Mouse (Mus musculus): ENCODE data around the gene Rbm14. TPM values are rescaled to one million over a fixed set of nuclear protein-coding genes. Genes with fewer than 3 reads are reported as not detected.

The Rbm14 gene
- polyA plus RNA-seq, 1 experiment from 2014 or later, result 56.3 TPM

DNA sequence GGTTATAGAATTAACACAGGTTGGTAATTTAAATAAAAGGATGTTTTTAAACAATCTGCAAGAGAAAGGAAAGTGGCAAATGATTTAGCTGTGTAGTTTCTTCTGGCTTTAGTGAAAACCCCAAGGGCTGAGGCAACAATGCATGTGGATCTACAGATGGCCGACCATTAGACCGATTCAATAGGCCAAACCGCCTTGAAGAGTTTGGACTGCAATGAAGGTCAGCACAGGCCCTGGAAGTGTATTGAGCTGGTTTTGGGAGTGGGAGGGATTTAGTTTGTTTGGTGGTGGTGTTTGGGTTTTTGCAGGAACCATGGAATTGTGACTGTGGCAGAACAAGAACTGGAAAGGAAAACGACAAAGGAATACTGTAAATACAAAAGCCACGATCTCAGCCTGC lies 12.4 kb downstream of the Rbm14 start:
- Histone ChIP-seq H3K4me2 (replicated peaks) (no peak overlapping the region), H3K27ac (no peak overlapping the region), H3K4me1 (replicated peaks; ENCODE audit: control insufficient read depth, insufficient read depth, low read length) (peaks cover 5% of the 10 kb centered on the region; the same call in 1 of the 2 replicates), H3K36me3 (replicated peaks; ENCODE audit: control insufficient read depth, insufficient read depth) (peaks cover 72% of the 10 kb centered on the region), H3K9ac (no peak overlapping the region), H3K27me3 (ENCODE audit: control insufficient read depth, insufficient read depth, low read length) (no peaks in the 10 kb centered on the region), H3K4me3 (replicated peaks; ENCODE audit: low read length) (no peak overlapping the region), H3K9me3 (ENCODE audit: control insufficient read depth, low read length) (no peaks in the 10 kb centered on the region)
- no peak for DNase-seq (ENCODE audit: low spot score)
- WGBS, result 93% methylated on average over 5 of the region's 5 CpGs
- ATAC-seq (ENCODE audit: low FRiP score), result no peak

DNA sequence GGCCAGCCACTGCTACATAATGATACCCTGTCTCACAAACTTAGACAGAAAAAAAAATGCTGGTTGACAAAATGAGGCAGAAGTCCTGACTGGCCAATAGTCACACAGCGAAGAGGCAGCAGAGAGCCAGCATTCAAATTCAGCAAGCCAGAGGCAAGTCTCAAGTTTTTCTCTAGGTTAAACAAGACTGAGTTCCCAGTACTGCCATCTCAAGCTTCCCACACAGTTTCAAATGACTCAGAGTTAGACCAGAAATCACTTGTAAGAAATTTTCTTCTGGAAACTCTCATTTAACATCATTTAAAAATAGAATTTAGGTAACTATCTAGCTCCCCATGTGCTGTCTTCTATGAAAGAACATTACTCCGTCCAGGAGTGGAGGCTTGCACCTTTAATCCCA lies 13.6 kb downstream of the Rbm14 start:
- no peaks in the 10 kb centered on the region for H3K9me3 ChIP-seq (ENCODE audit: control insufficient read depth, low read length)
- DNase-seq (ENCODE audit: low spot score) (no peak), ATAC-seq (ENCODE audit: low FRiP score) (no peak)
- no peak overlapping the region for H3K9ac ChIP-seq
- H3K4me1 ChIP-seq (replicated peaks; ENCODE audit: control insufficient read depth, insufficient read depth, low read length), result peaks cover 6% of the 10 kb centered on the region; the same call in 1 of the 2 replicates
- H3K27me3 ChIP-seq (ENCODE audit: control insufficient read depth, insufficient read depth, low read length), result no peaks in the 10 kb centered on the region
- peaks cover 60% of the 10 kb centered on the region for H3K36me3 ChIP-seq (replicated peaks; ENCODE audit: control insufficient read depth, insufficient read depth)
- no peak overlapping the region for H3K4me2 ChIP-seq (replicated peaks)
- 96% methylated on average over 2 of the region's 2 CpGs for WGBS
- no peak overlapping the region for H3K4me3 ChIP-seq (replicated peaks; ENCODE audit: low read length)
- no peak overlapping the region for H3K27ac ChIP-seq

GRCm38 (mm10) chr19:4795929-4796328 lies 15.5 kb downstream of the Rbm14 start:
- ATAC-seq (ENCODE audit: low FRiP score) (no peak), DNase-seq (ENCODE audit: low spot score) (no peak)
- Histone ChIP-seq H3K27ac (no peak overlapping the region), H3K4me3 (replicated peaks; ENCODE audit: low read length) (no peak overlapping the region), H3K4me1 (replicated peaks; ENCODE audit: control insufficient read depth, insufficient read depth, low read length) (peaks cover 23% of the 10 kb centered on the region), H3K4me2 (replicated peaks) (no peak overlapping the region), H3K9me3 (ENCODE audit: control insufficient read depth, low read length) (no peaks in the 10 kb centered on the region), H3K27me3 (ENCODE audit: control insufficient read depth, insufficient read depth, low read length) (no peaks in the 10 kb centered on the region), H3K9ac (no peak overlapping the region), H3K36me3 (replicated peaks; ENCODE audit: control insufficient read depth, insufficient read depth) (peaks cover 53% of the 10 kb centered on the region)
- WGBS, result 85% methylated on average over 1 of the region's 1 CpGs

GRCm38 (mm10) chr19:4793831-4794422 lies 17.5 kb downstream of the Rbm14 start, which contains the start of gene Rbm4:
Gene Rbm4, minus strand, starts transcription at chr19:4793901.
- under 1% methylated on average over 31 of the region's 31 CpGs for WGBS
- Histone ChIP-seq H3K27me3 (ENCODE audit: control insufficient read depth, insufficient read depth, low read length) (no peaks in the 10 kb centered on the region), H3K4me2 (replicated peaks) (peak within 1 kb of the TSS; percentile 83), H3K27ac (peak within 1 kb of the TSS; percentile 77), H3K36me3 (replicated peaks; ENCODE audit: control insufficient read depth, insufficient read depth) (peaks cover 52% of the 10 kb centered on the region), H3K4me1 (replicated peaks; ENCODE audit: control insufficient read depth, insufficient read depth, low read length) (peaks cover 42% of the 10 kb centered on the region), H3K9me3 (ENCODE audit: control insufficient read depth, low read length) (no peaks in the 10 kb centered on the region), H3K9ac (peak within 1 kb of the TSS; percentile 69), H3K4me3 (replicated peaks; ENCODE audit: low read length) (peak within 1 kb of the TSS; percentile 55)
- ATAC-seq (ENCODE audit: low FRiP score), result peak; percentile 99
- peak; percentile 98 for DNase-seq (ENCODE audit: low spot score)

- ATAC-seq (ENCODE audit: low FRiP score) (peak; percentile 12; the same call in 1 of the 2 replicates), DNase-seq (ENCODE audit: low spot score) (no peak)
- WGBS, result 2% methylated on average over 16 of the region's 16 CpGs
- peak overlapping the region; percentile 55 for H3K4me3 ChIP-seq (replicated peaks; ENCODE audit: low read length)
- no peaks in the 10 kb centered on the region for H3K9me3 ChIP-seq (ENCODE audit: control insufficient read depth, low read length)
- peak overlapping the region; percentile 83 for H3K4me2 ChIP-seq (replicated peaks)
- peak overlapping the region; percentile 69 for H3K9ac ChIP-seq
- H3K4me1 ChIP-seq (replicated peaks; ENCODE audit: control insufficient read depth, insufficient read depth, low read length), result peaks cover 44% of the 10 kb centered on the region
- no peaks in the 10 kb centered on the region for H3K27me3 ChIP-seq (ENCODE audit: control insufficient read depth, insufficient read depth, low read length)
- H3K27ac ChIP-seq, result peak overlapping the region; percentile 77
- peaks cover 53% of the 10 kb centered on the region for H3K36me3 ChIP-seq (replicated peaks; ENCODE audit: control insufficient read depth, insufficient read depth)
Measured at GRCm38 (mm10) chr19:4793281-4793830, 18.1 kb downstream of the Rbm14 start.

DNA sequence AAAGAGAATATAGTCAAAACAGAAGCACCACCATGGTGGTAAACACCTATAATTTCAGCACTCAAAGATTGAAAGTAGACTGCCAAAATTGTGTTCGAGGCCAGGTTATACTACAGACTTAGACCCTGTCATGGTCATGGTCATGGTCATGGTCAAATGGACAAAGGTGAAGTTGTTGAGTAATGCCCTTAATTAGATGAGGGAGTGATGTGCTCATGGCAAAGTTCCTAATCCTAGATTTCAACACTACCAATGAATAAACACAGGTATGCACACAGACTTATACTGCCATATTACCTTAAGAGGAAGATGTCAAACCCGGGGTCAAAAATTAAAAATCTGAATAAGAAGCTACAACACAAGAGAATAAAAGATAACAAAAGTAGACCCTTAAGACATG lies 25.1 kb downstream of the Rbm14 start:
- Histone ChIP-seq H3K4me1 (replicated peaks; ENCODE audit: control insufficient read depth, insufficient read depth, low read length) (peaks cover 42% of the 10 kb centered on the region), H3K36me3 (replicated peaks; ENCODE audit: control insufficient read depth, insufficient read depth) (peaks cover 98% of the 10 kb centered on the region), H3K4me2 (replicated peaks) (no peak overlapping the region), H3K9ac (no peak overlapping the region), H3K27ac (no peak overlapping the region), H3K27me3 (ENCODE audit: control insufficient read depth, insufficient read depth, low read length) (no peaks in the 10 kb centered on the region), H3K4me3 (replicated peaks; ENCODE audit: low read length) (no peak overlapping the region), H3K9me3 (ENCODE audit: control insufficient read depth, low read length) (no peaks in the 10 kb centered on the region)
- ATAC-seq (ENCODE audit: low FRiP score), result no peak
- 94% methylated on average over 2 of the region's 2 CpGs for WGBS
- DNase-seq (ENCODE audit: low spot score), result no peak

- ATAC-seq (ENCODE audit: low FRiP score) (no peak), DNase-seq (ENCODE audit: low spot score) (no peak)
- Histone ChIP-seq H3K9ac (no peak overlapping the region), H3K27ac (no peak overlapping the region), H3K4me1 (replicated peaks; ENCODE audit: control insufficient read depth, insufficient read depth, low read length) (peaks cover 30% of the 10 kb centered on the region), H3K4me3 (replicated peaks; ENCODE audit: low read length) (no peak overlapping the region), H3K4me2 (replicated peaks) (no peak overlapping the region), H3K9me3 (ENCODE audit: control insufficient read depth, low read length) (no peaks in the 10 kb centered on the region), H3K36me3 (replicated peaks; ENCODE audit: control insufficient read depth, insufficient read depth) (peaks cover 95% of the 10 kb centered on the region), H3K27me3 (ENCODE audit: control insufficient read depth, insufficient read depth, low read length) (no peaks in the 10 kb centered on the region)
- WGBS, result 86% methylated on average over 7 of the region's 7 CpGs
Measured at GRCm38 (mm10) chr19:4785206-4785605, 26.2 kb downstream of the Rbm14 start.

DNA sequence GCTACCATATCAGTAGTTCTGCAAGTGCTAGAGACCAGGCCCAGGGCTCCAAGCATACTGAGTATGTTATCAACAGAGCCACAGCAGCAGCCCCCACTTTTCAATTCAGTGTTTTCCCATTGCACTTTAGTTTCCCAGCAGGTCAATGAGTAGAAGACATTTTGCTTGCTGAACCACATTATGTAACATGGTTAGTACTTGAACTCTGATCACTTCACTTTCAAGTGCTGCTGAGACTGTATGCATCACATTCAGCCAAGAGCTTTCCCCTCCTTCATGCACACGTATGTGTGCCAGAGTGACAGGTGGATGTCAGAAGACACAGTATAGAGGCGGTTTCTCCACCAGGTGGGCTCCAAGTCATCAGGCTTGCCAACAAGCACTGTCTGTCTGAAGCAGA lies 28.5 kb downstream of the Rbm14 start:
- H3K4me2 ChIP-seq (replicated peaks), result no peak overlapping the region
- H3K27me3 ChIP-seq (ENCODE audit: control insufficient read depth, insufficient read depth, low read length), result no peaks in the 10 kb centered on the region
- WGBS, result 95% methylated on average over 2 of the region's 2 CpGs
- H3K36me3 ChIP-seq (replicated peaks; ENCODE audit: control insufficient read depth, insufficient read depth), result peaks cover 96% of the 10 kb centered on the region
- DNase-seq (ENCODE audit: low spot score), result no peak
- H3K4me1 ChIP-seq (replicated peaks; ENCODE audit: control insufficient read depth, insufficient read depth, low read length), result peaks cover 14% of the 10 kb centered on the region; the same call in 1 of the 2 replicates
- H3K4me3 ChIP-seq (replicated peaks; ENCODE audit: low read length), result no peak overlapping the region
- H3K9ac ChIP-seq, result no peak overlapping the region
- H3K27ac ChIP-seq, result no peak overlapping the region
- ATAC-seq (ENCODE audit: low FRiP score), result no peak
- no peaks in the 10 kb centered on the region for H3K9me3 ChIP-seq (ENCODE audit: control insufficient read depth, low read length)

DNA sequence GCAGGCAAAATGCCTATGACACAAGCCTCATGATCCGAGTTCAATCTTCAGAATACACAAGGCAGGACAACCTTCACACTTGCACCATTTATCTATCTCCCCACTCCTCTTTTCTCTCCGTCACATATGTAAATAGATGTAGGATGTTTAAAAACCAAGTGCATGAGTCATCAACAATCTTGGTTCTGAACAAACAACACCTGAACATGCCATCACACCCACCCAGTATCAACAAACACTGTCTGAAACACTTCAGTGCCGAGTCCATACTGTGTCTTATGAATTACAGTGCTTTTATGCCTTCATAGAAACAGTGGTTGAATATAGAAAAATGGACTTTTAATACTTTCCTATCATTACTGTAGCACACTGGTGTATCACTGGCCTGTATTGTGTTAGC lies 38.6 kb downstream of the Rbm14 start:
- H3K27me3 ChIP-seq (ENCODE audit: control insufficient read depth, insufficient read depth, low read length), result no peaks in the 10 kb centered on the region
- no peak overlapping the region for H3K9ac ChIP-seq
- ATAC-seq (ENCODE audit: low FRiP score), result no peak
- no peak overlapping the region for H3K27ac ChIP-seq
- no peaks in the 10 kb centered on the region for H3K4me1 ChIP-seq (replicated peaks; ENCODE audit: control insufficient read depth, insufficient read depth, low read length)
- no peaks in the 10 kb centered on the region for H3K9me3 ChIP-seq (ENCODE audit: control insufficient read depth, low read length)
- 83% methylated on average over 3 of the region's 3 CpGs for WGBS
- peaks cover 85% of the 10 kb centered on the region for H3K36me3 ChIP-seq (replicated peaks; ENCODE audit: control insufficient read depth, insufficient read depth)
- DNase-seq (ENCODE audit: low spot score), result no peak
- H3K4me2 ChIP-seq (replicated peaks), result no peak overlapping the region
- no peak overlapping the region for H3K4me3 ChIP-seq (replicated peaks; ENCODE audit: low read length)

All from hindbrain, embryonic 14.5 days (tissue).